Mouse (Mus musculus): ENCODE results near the gene Snrnp70. TPM values are rescaled to one million over a fixed set of nuclear protein-coding genes. Genes with fewer than 3 reads are reported as not detected.

Snrnp70 gene
- polyA plus RNA-seq (2015; fragmentation: Nextera tagmentation; extraction: Ambion mirVana): 148 and 163 TPM in 2 replicates

- ATAC-seq (replicated peaks; ENCODE audit: low FRiP score, low read depth): peak; percentile 96
- TF ChIP-seq CTCF (IDR thresholded peaks at IDR 0.05; ENCODE audit: low read depth): no peak
Observed at GRCm38 (mm10) chr7:45395578-45396336, at the start of gene Snrnp70. Gene Snrnp70, minus strand, starts transcription at chr7:45395742.

GRCm38 (mm10) chr7:45443526-45444420, 48.2 kb upstream of the Snrnp70 start:
- Histone ChIP-seq H3K9me3 (replicated peaks; ENCODE audit: low read length) (no peaks in the 10 kb centered on the region), H3K4me1 (replicated peaks; ENCODE audit: insufficient read depth, low read length) (no peaks in the 10 kb centered on the region), H3K27ac (no peak overlapping the region), H3K36me3 (ENCODE audit: insufficient read depth, low read length) (peaks cover 34% of the 10 kb centered on the region), H3K9ac (ENCODE audit: low read depth, low read length) (no peak overlapping the region), H3K4me2 (ENCODE audit: low read length) (no peak overlapping the region), H3K4me3 (replicated peaks; ENCODE audit: low read depth, low read length) (no peak overlapping the region), H3K27me3 (ENCODE audit: insufficient read depth, low read length) (no peaks in the 10 kb centered on the region)
- no peak for TF ChIP-seq CTCF (IDR thresholded peaks at IDR 0.05; ENCODE audit: low read depth)
- ATAC-seq (replicated peaks; ENCODE audit: low FRiP score, low read depth) (no peak), DNase-seq (ENCODE audit: low spot score) (no peak)
- WGBS: 83% methylated on average over 22 of the region's 22 CpGs

More at GRCm38 (mm10) chr7:45395578-45396336, at the start of gene Snrnp70:
- H3K4me3 ChIP-seq (replicated peaks; ENCODE audit: low read depth, low read length): peak within 1 kb of the TSS; percentile 79
- peak; percentile 100 for DNase-seq (ENCODE audit: low spot score)
- no peaks in the 10 kb centered on the region for H3K9me3 ChIP-seq (replicated peaks; ENCODE audit: low read length)
- H3K4me1 ChIP-seq (replicated peaks; ENCODE audit: insufficient read depth, low read length): peaks cover 11% of the 10 kb centered on the region
- H3K4me2 ChIP-seq (ENCODE audit: low read length): peak within 1 kb of the TSS; percentile 88
- peaks cover 14% of the 10 kb centered on the region for H3K36me3 ChIP-seq (ENCODE audit: insufficient read depth, low read length)
- peak within 1 kb of the TSS; percentile 91 for H3K9ac ChIP-seq (ENCODE audit: low read depth, low read length)
- under 1% methylated on average over 60 of the region's 60 CpGs for WGBS
- H3K27me3 ChIP-seq (ENCODE audit: insufficient read depth, low read length): no peaks in the 10 kb centered on the region
- peak within 1 kb of the TSS; percentile 98 for H3K27ac ChIP-seq

DNA sequence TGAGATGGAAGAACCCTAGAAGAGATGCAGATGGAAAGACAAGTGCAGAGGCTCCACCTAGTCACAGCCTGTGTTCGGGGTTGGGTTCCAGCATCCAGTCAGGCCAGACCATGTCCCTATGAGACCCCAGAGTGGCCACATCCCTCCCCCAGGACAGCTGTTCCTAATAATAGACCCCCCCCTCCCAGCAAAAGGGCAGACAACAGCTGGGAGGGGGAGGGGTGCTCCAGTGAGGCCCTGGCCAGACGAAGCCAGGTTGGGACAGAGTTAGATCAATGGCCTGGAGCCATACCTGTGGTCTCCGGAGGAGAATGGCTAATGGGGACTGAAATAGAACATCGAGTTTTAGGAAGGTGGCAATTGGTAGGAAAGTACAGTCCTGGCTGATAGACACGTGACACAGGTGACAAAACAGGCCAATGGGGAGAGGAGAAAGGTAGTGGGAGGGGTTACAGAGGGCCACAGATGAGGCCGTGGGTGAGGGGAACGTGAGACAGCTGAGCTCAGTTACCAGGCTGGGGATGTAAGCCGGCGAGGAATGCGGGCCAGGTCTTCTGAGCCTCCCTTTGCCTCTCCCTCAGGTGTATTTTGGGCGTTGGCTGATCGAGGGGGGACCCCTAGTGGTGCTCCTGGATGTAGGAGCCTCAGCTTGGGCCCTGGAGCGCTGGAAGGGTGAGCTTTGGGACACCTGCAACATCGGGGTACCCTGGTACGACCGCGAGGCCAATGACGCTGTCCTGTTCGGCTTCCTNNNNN, 42.2 kb upstream of the Snrnp70 start, which contains the start of gene Ruvbl2:
TSS of gene Ruvbl2 (minus strand) at position 576 of the 756 bp plus-strand sequence.
- no peak for ATAC-seq (replicated peaks; ENCODE audit: low FRiP score, low read depth)
- Histone ChIP-seq H3K4me1 (replicated peaks; ENCODE audit: insufficient read depth, low read length) (peaks cover 30% of the 10 kb centered on the region), H3K27ac (0 out of 2 replicates have a peak within 1 kb of the TSS, but pooled peaks have one; percentile 13), H3K36me3 (ENCODE audit: insufficient read depth, low read length) (0 out of 2 replicates have a peak, but pooled peaks cover 10% of the 10 kb centered on the region), H3K4me2 (ENCODE audit: low read length) (peak within 1 kb of the TSS; percentile 25; the same call in 1 of the 2 replicates), H3K9me3 (replicated peaks; ENCODE audit: low read length) (no peaks in the 10 kb centered on the region), H3K9ac (ENCODE audit: low read depth, low read length) (peak within 1 kb of the TSS; percentile 27; the same call in 1 of the 2 replicates), H3K4me3 (replicated peaks; ENCODE audit: low read depth, low read length) (no peak within 1 kb of the TSS), H3K27me3 (ENCODE audit: insufficient read depth, low read length) (no peaks in the 10 kb centered on the region)
- DNase-seq (ENCODE audit: low spot score): no peak
- 27% methylated on average over 19 of the region's 19 CpGs for WGBS
- TF ChIP-seq CTCF (IDR thresholded peaks at IDR 0.05; ENCODE audit: low read depth): peak; percentile 59

DNA sequence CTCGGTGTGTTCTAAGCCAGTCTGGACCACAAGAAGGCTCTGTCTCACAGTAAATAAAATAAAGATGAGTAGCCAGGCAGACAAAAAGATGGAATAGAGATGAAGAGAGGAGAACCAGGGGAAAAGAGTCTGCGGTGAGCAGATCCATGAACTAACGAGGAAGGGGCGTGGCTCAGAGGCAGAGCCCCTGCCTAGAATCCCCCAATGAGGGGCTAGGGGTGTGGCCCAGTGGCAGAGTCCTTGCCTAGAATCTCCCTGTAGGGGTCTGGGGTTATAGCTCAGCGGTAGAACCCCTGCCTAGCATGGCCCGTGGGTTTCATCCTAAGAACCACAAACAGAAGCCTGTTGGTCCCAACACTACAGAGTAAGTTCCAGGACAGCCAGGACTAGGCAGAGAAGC, 41.5 kb upstream of the Snrnp70 start:
- ATAC-seq (replicated peaks; ENCODE audit: low FRiP score, low read depth): no peak
- DNase-seq (ENCODE audit: low spot score): no peak
- 42% methylated on average over 6 of the region's 6 CpGs for WGBS

DNA sequence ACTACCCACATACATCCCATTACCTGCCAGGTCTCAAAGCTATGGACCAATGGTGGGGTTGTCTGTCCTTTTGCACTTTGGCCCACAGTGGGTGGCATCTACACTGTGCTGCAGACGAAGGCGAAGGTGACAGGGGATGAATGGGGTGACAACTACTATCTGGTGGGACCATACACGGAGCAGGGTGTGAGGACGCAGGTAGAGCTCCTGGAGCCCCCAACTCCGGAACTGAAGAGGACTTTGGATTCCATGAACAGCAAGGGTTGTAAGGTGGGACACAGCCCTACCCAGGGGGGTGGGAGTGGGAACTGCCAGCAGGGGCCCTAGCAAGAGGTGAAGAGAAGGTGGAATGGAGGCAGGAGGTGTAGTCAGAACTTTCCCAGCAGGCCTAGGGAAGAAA, 40.9 kb upstream of the Snrnp70 start:
- no peak overlapping the region for H3K4me3 ChIP-seq (replicated peaks; ENCODE audit: low read depth, low read length)
- no peak overlapping the region for H3K9ac ChIP-seq (ENCODE audit: low read depth, low read length)
- ATAC-seq (replicated peaks; ENCODE audit: low FRiP score, low read depth) (no peak), DNase-seq (ENCODE audit: low spot score) (no peak)
- WGBS: 97% methylated on average over 5 of the region's 5 CpGs
- no peaks in the 10 kb centered on the region for H3K27me3 ChIP-seq (ENCODE audit: insufficient read depth, low read length)
- H3K4me2 ChIP-seq (ENCODE audit: low read length): peak overlapping the region; percentile 64; the same call in 1 of the 2 replicates
- H3K27ac ChIP-seq: no peak overlapping the region
- H3K36me3 ChIP-seq (ENCODE audit: insufficient read depth, low read length): 0 out of 2 replicates have a peak, but pooled peaks cover 1% of the 10 kb centered on the region
- peaks cover 30% of the 10 kb centered on the region for H3K4me1 ChIP-seq (replicated peaks; ENCODE audit: insufficient read depth, low read length)
- TF ChIP-seq CTCF (IDR thresholded peaks at IDR 0.05; ENCODE audit: low read depth): no peak
- no peaks in the 10 kb centered on the region for H3K9me3 ChIP-seq (replicated peaks; ENCODE audit: low read length)

More for the DNA sequence above, 41.5 kb upstream of the Snrnp70 start:
- Histone ChIP-seq H3K27me3 (ENCODE audit: insufficient read depth, low read length) (no peaks in the 10 kb centered on the region), H3K27ac (0 out of 2 replicates have a peak overlapping the region, but pooled peaks have one; percentile 13), H3K36me3 (ENCODE audit: insufficient read depth, low read length) (0 out of 2 replicates have a peak, but pooled peaks cover 5% of the 10 kb centered on the region), H3K9me3 (replicated peaks; ENCODE audit: low read length) (no peaks in the 10 kb centered on the region), H3K4me2 (ENCODE audit: low read length) (no peak overlapping the region; the same call in 1 of the 2 replicates), H3K9ac (ENCODE audit: low read depth, low read length) (no peak overlapping the region), H3K4me3 (replicated peaks; ENCODE audit: low read depth, low read length) (no peak overlapping the region), H3K4me1 (replicated peaks; ENCODE audit: insufficient read depth, low read length) (peaks cover 30% of the 10 kb centered on the region)
- TF ChIP-seq CTCF (IDR thresholded peaks at IDR 0.05; ENCODE audit: low read depth): no peak

Data from kidney, postnatal 0 days (tissue).